8 mouse cellular contexts compared by ENCODE assay signal in genomic region chr14:78848941-78849911, GRCm38 (mm10). TPM values are rescaled to one million over a fixed set of nuclear protein-coding genes. Genes with fewer than 3 reads are reported as not detected.
DNase-seq lines count a peak whose midpoint lies in the region; ATAC-seq lines count a peak whose summit lies in the region.

TSS of gene Vwa8 (plus strand) at chr14:78849052.

- peak within 1 kb of the TSS; percentile 83 for H3K27ac ChIP-seq in embryonic facial prominence, embryonic 14.5 days (replicated peaks; ENCODE audit: low read depth, low read length)
- peak within 1 kb of the TSS; percentile 81 for H3K27ac ChIP-seq in limb, embryonic 13.5 days
- H3K27ac ChIP-seq in midbrain, embryonic 15.5 days = peak within 1 kb of the TSS; percentile 77

- H3K9ac ChIP-seq in embryonic facial prominence, embryonic 14.5 days (ENCODE audit: low read depth, low read length) = peak within 1 kb of the TSS; percentile 87
- H3K9ac ChIP-seq in limb, embryonic 13.5 days = peak within 1 kb of the TSS; percentile 90
- peak within 1 kb of the TSS; percentile 91 for H3K9ac ChIP-seq in midbrain, embryonic 15.5 days

- peak within 1 kb of the TSS; percentile 66 for H3K4me2 ChIP-seq in embryonic facial prominence, embryonic 14.5 days (ENCODE audit: low read depth, low read length)
- peak within 1 kb of the TSS; percentile 74 for H3K4me2 ChIP-seq in limb, embryonic 13.5 days (replicated peaks)
- H3K4me2 ChIP-seq in midbrain, embryonic 15.5 days = peak within 1 kb of the TSS; percentile 76

- H3K9me3 ChIP-seq in embryonic facial prominence, embryonic 14.5 days (ENCODE audit: control insufficient read depth, low read length) = no peaks in the 10 kb centered on the region
- H3K9me3 ChIP-seq in limb, embryonic 13.5 days = no peaks in the 10 kb centered on the region
- H3K9me3 ChIP-seq in midbrain, embryonic 15.5 days = no peaks in the 10 kb centered on the region

- H3K4me1 ChIP-seq in embryonic facial prominence, embryonic 14.5 days (ENCODE audit: control insufficient read depth, insufficient read depth, low read length) = peaks cover 9% of the 10 kb centered on the region; the same call in 1 of the 2 replicates
- H3K4me1 ChIP-seq in limb, embryonic 13.5 days = peaks cover 14% of the 10 kb centered on the region
- H3K4me1 ChIP-seq in midbrain, embryonic 15.5 days = peaks cover 9% of the 10 kb centered on the region

- peak; percentile 94 for ATAC-seq in embryonic facial prominence, embryonic 14.5 days (ENCODE audit: low read depth)
- peak; percentile 94 for ATAC-seq in limb, embryonic 13.5 days (ENCODE audit: low FRiP score, low read depth)
- ATAC-seq in midbrain, embryonic 15.5 days (replicated peaks) = peak; percentile 95

- H3K27me3 ChIP-seq in embryonic facial prominence, embryonic 14.5 days (replicated peaks; ENCODE audit: control insufficient read depth, insufficient read depth, low read length) = no peaks in the 10 kb centered on the region
- H3K27me3 ChIP-seq in limb, embryonic 13.5 days = no peaks in the 10 kb centered on the region
- no peaks in the 10 kb centered on the region for H3K27me3 ChIP-seq in midbrain, embryonic 15.5 days (replicated peaks)

- DNase-seq in 416B (ENCODE audit: low read depth) = peak; percentile 85
- peak; percentile 79 to 80 for DNase-seq in adrenal gland, postnatal 4 days (ENCODE audit: low spot score in 2 of 2)
- DNase-seq in embryonic facial prominence, embryonic 14.5 days (ENCODE audit: low spot score) = peak; percentile 79
- peak; percentile 88 for DNase-seq in heart, adult 8-10 months (ENCODE audit: low spot score)
- DNase-seq in kidney, adult 8-10 months = peak; percentile 93 to 94
- DNase-seq in spleen, adult 18-20 months = peak; percentile 53 to 74

- 2% methylated on average over 40 of the region's 61 CpGs for WGBS in embryonic facial prominence, embryonic 14.5 days
- WGBS in limb, embryonic 13.5 days = 2% methylated on average over 61 of the region's 61 CpGs
- WGBS in midbrain, embryonic 15.5 days = 3% methylated on average over 59 of the region's 61 CpGs

- H3K4me3 ChIP-seq in embryonic facial prominence, embryonic 14.5 days (ENCODE audit: low read depth, low read length) = peak within 1 kb of the TSS; percentile 85
- H3K4me3 ChIP-seq in limb, embryonic 13.5 days = peak within 1 kb of the TSS; percentile 92
- peak within 1 kb of the TSS; percentile 98 for H3K4me3 ChIP-seq in midbrain, embryonic 15.5 days

- H3K36me3 ChIP-seq in embryonic facial prominence, embryonic 14.5 days (ENCODE audit: control insufficient read depth, insufficient read depth, low read length) = no peaks in the 10 kb centered on the region
- no peaks in the 10 kb centered on the region for H3K36me3 ChIP-seq in limb, embryonic 13.5 days
- no peaks in the 10 kb centered on the region for H3K36me3 ChIP-seq in midbrain, embryonic 15.5 days (replicated peaks)

RNA-seq across cellular contexts. Expression of gene Vwa8, which starts in this region (rescaled TPM):
- 100 to 1,000 TPM; 109 to 116 TPM for total RNA-seq in adrenal gland, postnatal 4 days (2021)
- 11.7 and 13.1 TPM in 2 replicates for polyA plus RNA-seq in embryonic facial prominence, embryonic 14.5 days (2014; fragmentation: Nextera tagmentation; extraction: Ambion mirVana)
- total RNA-seq in heart, adult 8-10 months (2022) = 100 to 1,000 TPM; 168 to 243 (median 193) TPM
- polyA plus RNA-seq in limb, embryonic 13.5 days (2015; fragmentation: Nextera tagmentation; extraction: Ambion mirVana) = 10.6 and 11.2 TPM in 2 replicates
- polyA plus RNA-seq in midbrain, embryonic 15.5 days (2015; fragmentation: Nextera tagmentation; extraction: Ambion mirVana) = 6.7 TPM in 2 replicates

Comparison
In these comparisons a context has a peak if more than half of its experiments do, and no peak if none do; other contexts are left out.
1. Peak in every context shown above with its lines: DNase-seq, ATAC-seq, H3K4me3 ChIP-seq and H3K27ac ChIP-seq.